Mouse (Mus musculus): ENCODE data around the gene Ankfn1. TPM values are rescaled to one million over a fixed set of nuclear protein-coding genes. Genes with fewer than 3 reads are reported as not detected.

Gene Ankfn1
- total RNA-seq, 1 experiment from 2014 or later: not detected

Other genes starting within 250 kb of the Ankfn1 start
- gene Pctp, start 225.2 kb upstream of the Ankfn1 start, total RNA-seq (2017): 13.0 and 15.1 TPM in 2 replicates

Measured in neutrophil, adult 5-6 weeks (primary cell).